Mouse (Mus musculus) small intestine, adult 2 months (tissue): Measurements from ENCODE around the gene Gtf3c3.

ENCODE experiments used
- CTCF ChIP-seq: fragments of 200-500 bp; IDR thresholded peaks from 2 replicates; pipeline ENCODE4 v1.5.1; 2012; ENCODE audit warnings: low read depth, mild to moderate bottlenecking, control low read depth, inconsistent platforms, low read length, moderate library complexity, mixed read lengths; ENCODE audit not compliant: insufficient replicate concordance, insufficient read length; ENCODE audit errors: extremely low read depth
- POLR2A ChIP-seq: fragments of 200-500 bp; IDR thresholded peaks from 2 replicates; pipeline ENCODE4 v1.6.1; 2012; ENCODE audit warnings: low read depth, mild to moderate bottlenecking, control low read depth, inconsistent platforms, low read length, moderate library complexity

DNA sequence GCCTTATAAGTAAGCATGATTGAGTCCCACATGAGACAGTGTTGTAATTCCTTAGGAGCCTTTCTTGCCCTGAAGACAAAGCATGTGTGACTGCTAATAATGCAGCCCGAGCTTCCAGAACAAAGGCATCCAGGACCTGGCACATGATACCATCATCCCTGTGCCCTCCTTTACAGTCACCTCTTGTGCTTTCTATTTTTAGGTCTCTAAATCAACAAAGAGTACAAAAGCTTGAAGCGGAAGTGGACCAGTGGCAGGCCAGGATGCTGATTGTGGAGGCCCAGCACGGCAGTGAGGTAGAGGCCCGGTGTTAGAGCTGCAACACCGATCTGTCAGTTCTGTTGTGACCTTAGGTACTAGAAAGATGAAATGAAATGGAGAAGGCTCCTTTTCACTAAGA, 83.3 kb downstream of the Gtf3c3 start:
- no peak for TF ChIP-seq POLR2A
- TF ChIP-seq CTCF = no peak
